Mouse (Mus musculus): ENCODE measurements around the gene Psmd3. TPM values are rescaled to one million over a fixed set of nuclear protein-coding genes. Genes with fewer than 3 reads are reported as not detected.

The Psmd3 gene
- total and polyA plus RNA-seq, 2 experiments from 2014 or later: 96.4 to 147 TPM

GRCm38 (mm10) chr11:98693746-98694145 lies 11.4 kb downstream of the Psmd3 start:
- ATAC-seq (ENCODE audit: insufficient read depth, low read depth) (no peak), DNase-seq (ENCODE audit: low spot score) (no peak)
- no peaks in the 10 kb centered on the region for H3K27me3 ChIP-seq (ENCODE audit: control insufficient read depth, insufficient read depth, low read length)
- no peak overlapping the region for H3K9ac ChIP-seq (replicated peaks; ENCODE audit: low read depth, low read length)
- H3K4me2 ChIP-seq (ENCODE audit: low read depth, low read length): no peak overlapping the region
- H3K27ac ChIP-seq (ENCODE audit: low read depth): no peak overlapping the region
- H3K9me3 ChIP-seq (replicated peaks; ENCODE audit: control insufficient read depth, low read length): no peaks in the 10 kb centered on the region
- TF ChIP-seq CTCF (IDR thresholded peaks at IDR 0.05; ENCODE audit: low read depth) (no peak), EP300 (IDR thresholded peaks at IDR 0.05; ENCODE audit: low read depth) (no peak)
- no peaks in the 10 kb centered on the region for H3K4me1 ChIP-seq (ENCODE audit: control insufficient read depth, insufficient read depth)
- H3K36me3 ChIP-seq (replicated peaks; ENCODE audit: control insufficient read depth, insufficient read depth, low read length): peaks cover 69% of the 10 kb centered on the region
- H3K4me3 ChIP-seq (ENCODE audit: low read depth, low read length): no peak overlapping the region
- WGBS: 70% methylated on average over 9 of the region's 9 CpGs

- TF ChIP-seq EP300 (IDR thresholded peaks at IDR 0.05; ENCODE audit: low read depth): no peak
- TF ChIP-seq CTCF (IDR thresholded peaks at IDR 0.05; ENCODE audit: low read depth): no peak
- Histone ChIP-seq H3K4me2 (ENCODE audit: low read depth, low read length) (no peak overlapping the region), H3K9ac (replicated peaks; ENCODE audit: low read depth, low read length) (no peak overlapping the region), H3K9me3 (replicated peaks; ENCODE audit: control insufficient read depth, low read length) (no peaks in the 10 kb centered on the region), H3K4me1 (ENCODE audit: control insufficient read depth, insufficient read depth) (no peaks in the 10 kb centered on the region), H3K27ac (ENCODE audit: low read depth) (no peak overlapping the region), H3K36me3 (replicated peaks; ENCODE audit: control insufficient read depth, insufficient read depth, low read length) (peaks cover 66% of the 10 kb centered on the region), H3K4me3 (ENCODE audit: low read depth, low read length) (no peak overlapping the region), H3K27me3 (ENCODE audit: control insufficient read depth, insufficient read depth, low read length) (no peaks in the 10 kb centered on the region)
- no peak for ATAC-seq (ENCODE audit: insufficient read depth, low read depth)
- peak; percentile 18 for DNase-seq (ENCODE audit: low spot score)
- 60% methylated on average over 9 of the region's 9 CpGs for WGBS
Measured at GRCm38 (mm10) chr11:98694301-98694700, 11.9 kb downstream of the Psmd3 start.

- Histone ChIP-seq H3K27me3 (ENCODE audit: control insufficient read depth, insufficient read depth, low read length) (no peaks in the 10 kb centered on the region), H3K36me3 (replicated peaks; ENCODE audit: control insufficient read depth, insufficient read depth, low read length) (peaks cover 55% of the 10 kb centered on the region), H3K27ac (ENCODE audit: low read depth) (no peak overlapping the region), H3K4me2 (ENCODE audit: low read depth, low read length) (no peak overlapping the region), H3K4me3 (ENCODE audit: low read depth, low read length) (no peak overlapping the region), H3K4me1 (ENCODE audit: control insufficient read depth, insufficient read depth) (no peaks in the 10 kb centered on the region), H3K9ac (replicated peaks; ENCODE audit: low read depth, low read length) (no peak overlapping the region), H3K9me3 (replicated peaks; ENCODE audit: control insufficient read depth, low read length) (no peaks in the 10 kb centered on the region)
- WGBS: 75% methylated on average over 14 of the region's 14 CpGs
- ATAC-seq (ENCODE audit: insufficient read depth, low read depth): no peak
- DNase-seq (ENCODE audit: low spot score): no peak
- TF ChIP-seq EP300 (IDR thresholded peaks at IDR 0.05; ENCODE audit: low read depth) (no peak), CTCF (IDR thresholded peaks at IDR 0.05; ENCODE audit: low read depth) (no peak)
Measured at GRCm38 (mm10) chr11:98695408-98695807, 13.1 kb downstream of the Psmd3 start.

- Histone ChIP-seq H3K4me2 (ENCODE audit: low read depth, low read length) (no peak overlapping the region), H3K36me3 (replicated peaks; ENCODE audit: control insufficient read depth, insufficient read depth, low read length) (peaks cover 43% of the 10 kb centered on the region), H3K9me3 (replicated peaks; ENCODE audit: control insufficient read depth, low read length) (no peaks in the 10 kb centered on the region), H3K4me1 (ENCODE audit: control insufficient read depth, insufficient read depth) (no peaks in the 10 kb centered on the region), H3K27me3 (ENCODE audit: control insufficient read depth, insufficient read depth, low read length) (no peaks in the 10 kb centered on the region), H3K9ac (replicated peaks; ENCODE audit: low read depth, low read length) (no peak overlapping the region), H3K27ac (ENCODE audit: low read depth) (no peak overlapping the region; the same call in 1 of the 2 replicates), H3K4me3 (ENCODE audit: low read depth, low read length) (no peak overlapping the region)
- ATAC-seq (ENCODE audit: insufficient read depth, low read depth): 0 out of 2 replicates have a peak, but pooled peaks have one; percentile 8
- no peak for DNase-seq (ENCODE audit: low spot score)
- WGBS: 75% methylated on average over 14 of the region's 14 CpGs
- no peak for TF ChIP-seq EP300 (IDR thresholded peaks at IDR 0.05; ENCODE audit: low read depth)
- TF ChIP-seq CTCF (IDR thresholded peaks at IDR 0.05; ENCODE audit: low read depth): no peak
Measured at GRCm38 (mm10) chr11:98696454-98697216, 14.3 kb downstream of the Psmd3 start.

- Histone ChIP-seq H3K9ac (replicated peaks; ENCODE audit: low read depth, low read length) (no peak overlapping the region), H3K27me3 (ENCODE audit: control insufficient read depth, insufficient read depth, low read length) (no peaks in the 10 kb centered on the region), H3K27ac (ENCODE audit: low read depth) (no peak overlapping the region), H3K9me3 (replicated peaks; ENCODE audit: control insufficient read depth, low read length) (no peaks in the 10 kb centered on the region), H3K4me2 (ENCODE audit: low read depth, low read length) (no peak overlapping the region), H3K36me3 (replicated peaks; ENCODE audit: control insufficient read depth, insufficient read depth, low read length) (peaks cover 37% of the 10 kb centered on the region), H3K4me3 (ENCODE audit: low read depth, low read length) (no peak overlapping the region), H3K4me1 (ENCODE audit: control insufficient read depth, insufficient read depth) (no peaks in the 10 kb centered on the region)
- TF ChIP-seq CTCF (IDR thresholded peaks at IDR 0.05; ENCODE audit: low read depth) (no peak), EP300 (IDR thresholded peaks at IDR 0.05; ENCODE audit: low read depth) (no peak)
- DNase-seq (ENCODE audit: low spot score): no peak
- no peak for ATAC-seq (ENCODE audit: insufficient read depth, low read depth)
- 89% methylated on average over 12 of the region's 12 CpGs for WGBS
Measured at GRCm38 (mm10) chr11:98697225-98697624, 14.9 kb downstream of the Psmd3 start.

All from heart, postnatal 0 days (tissue).